Mouse (Mus musculus): ENCODE results near the gene Depp1. TPM values are rescaled to one million over a fixed set of nuclear protein-coding genes. Genes with fewer than 3 reads are reported as not detected.

Depp1 gene
- polyA plus RNA-seq, 1 experiment from 2014 or later, result 26.7 TPM

- Histone ChIP-seq H3K27me3 (no peaks in the 10 kb centered on the region), H3K36me3 (replicated peaks) (no peaks in the 10 kb centered on the region), H3K4me1 (replicated peaks) (peaks cover 12% of the 10 kb centered on the region), H3K9ac (no peak overlapping the region), H3K4me2 (no peak overlapping the region), H3K9me3 (replicated peaks) (no peaks in the 10 kb centered on the region), H3K27ac (replicated peaks) (peak overlapping the region; percentile 60; the same call in 1 of the 2 replicates), H3K4me3 (replicated peaks) (no peak overlapping the region)
- ATAC-seq (ENCODE audit: insufficient read depth), result no peak
- 35% methylated on average over 7 of the region's 7 CpGs for WGBS (ENCODE audit: insufficient replicate concordance)
Measured at GRCm38 (mm10) chr6:116649811-116650210, 598 bp upstream of the Depp1 start.

- H3K4me1 ChIP-seq (replicated peaks), result peaks cover 12% of the 10 kb centered on the region
- H3K27ac ChIP-seq (replicated peaks), result 0 out of 2 replicates have a peak overlapping the region, but pooled peaks have one; percentile 9
- H3K4me3 ChIP-seq (replicated peaks), result peak overlapping the region; percentile 40
- H3K27me3 ChIP-seq, result no peaks in the 10 kb centered on the region
- no peak for ATAC-seq (ENCODE audit: insufficient read depth)
- no peak overlapping the region; the same call in 1 of the 2 replicates for H3K9ac ChIP-seq
- WGBS (ENCODE audit: insufficient replicate concordance), result 33% methylated on average over 20 of the region's 20 CpGs
- no peaks in the 10 kb centered on the region for H3K36me3 ChIP-seq (replicated peaks)
- peak overlapping the region; percentile 54 for H3K4me2 ChIP-seq
- H3K9me3 ChIP-seq (replicated peaks), result no peaks in the 10 kb centered on the region
Measured at GRCm38 (mm10) chr6:116651437-116652118, 1.2 kb downstream of the Depp1 start.

- Histone ChIP-seq H3K27me3 (no peaks in the 10 kb centered on the region), H3K4me1 (replicated peaks) (peaks cover 12% of the 10 kb centered on the region), H3K9ac (no peak overlapping the region), H3K27ac (replicated peaks) (no peak overlapping the region), H3K9me3 (replicated peaks) (no peaks in the 10 kb centered on the region), H3K4me3 (replicated peaks) (no peak overlapping the region), H3K4me2 (no peak overlapping the region), H3K36me3 (replicated peaks) (no peaks in the 10 kb centered on the region)
- ATAC-seq (ENCODE audit: insufficient read depth), result no peak
- 42% methylated on average over 3 of the region's 3 CpGs for WGBS (ENCODE audit: insufficient replicate concordance)
Measured at GRCm38 (mm10) chr6:116653191-116653590, 2.8 kb downstream of the Depp1 start.

- Histone ChIP-seq H3K4me1 (replicated peaks) (peaks cover 12% of the 10 kb centered on the region), H3K27me3 (no peaks in the 10 kb centered on the region), H3K9me3 (replicated peaks) (no peaks in the 10 kb centered on the region), H3K9ac (no peak overlapping the region), H3K36me3 (replicated peaks) (no peaks in the 10 kb centered on the region), H3K4me3 (replicated peaks) (no peak overlapping the region), H3K27ac (replicated peaks) (no peak overlapping the region), H3K4me2 (no peak overlapping the region)
- ATAC-seq (ENCODE audit: insufficient read depth), result peak; percentile 14; the same call in 1 of the 2 replicates
- 46% methylated on average over 9 of the region's 9 CpGs for WGBS (ENCODE audit: insufficient replicate concordance)
Measured at GRCm38 (mm10) chr6:116653684-116654454, 3.5 kb downstream of the Depp1 start.

- WGBS (ENCODE audit: insufficient replicate concordance), result 59% methylated on average over 2 of the region's 2 CpGs
- H3K9me3 ChIP-seq (replicated peaks), result no peaks in the 10 kb centered on the region
- H3K4me1 ChIP-seq (replicated peaks), result 0 out of 2 replicates have a peak, but pooled peaks cover 3% of the 10 kb centered on the region
- H3K4me2 ChIP-seq, result no peak overlapping the region
- no peak for ATAC-seq (ENCODE audit: insufficient read depth)
- no peak overlapping the region for H3K27ac ChIP-seq (replicated peaks)
- no peaks in the 10 kb centered on the region for H3K36me3 ChIP-seq (replicated peaks)
- H3K9ac ChIP-seq, result no peak overlapping the region
- no peaks in the 10 kb centered on the region for H3K27me3 ChIP-seq
- no peak overlapping the region for H3K4me3 ChIP-seq (replicated peaks)
Measured at GRCm38 (mm10) chr6:116663364-116663763, 13.0 kb downstream of the Depp1 start.

- Histone ChIP-seq H3K36me3 (replicated peaks) (no peaks in the 10 kb centered on the region), H3K27me3 (no peaks in the 10 kb centered on the region), H3K9ac (no peak overlapping the region), H3K27ac (replicated peaks) (no peak overlapping the region), H3K9me3 (replicated peaks) (no peaks in the 10 kb centered on the region), H3K4me3 (replicated peaks) (no peak overlapping the region), H3K4me1 (replicated peaks) (0 out of 2 replicates have a peak, but pooled peaks cover 5% of the 10 kb centered on the region), H3K4me2 (no peak overlapping the region)
- no peak for ATAC-seq (ENCODE audit: insufficient read depth)
- 47% methylated on average over 6 of the region's 6 CpGs for WGBS (ENCODE audit: insufficient replicate concordance)
Measured at GRCm38 (mm10) chr6:116664031-116664430, 13.6 kb downstream of the Depp1 start.

GRCm38 (mm10) chr6:116664830-116665229 lies 14.4 kb downstream of the Depp1 start:
- Histone ChIP-seq H3K4me3 (replicated peaks) (no peak overlapping the region), H3K9ac (no peak overlapping the region), H3K27me3 (no peaks in the 10 kb centered on the region), H3K9me3 (replicated peaks) (no peaks in the 10 kb centered on the region), H3K4me1 (replicated peaks) (peaks cover 8% of the 10 kb centered on the region; the same call in 1 of the 2 replicates), H3K4me2 (no peak overlapping the region), H3K36me3 (replicated peaks) (no peaks in the 10 kb centered on the region), H3K27ac (replicated peaks) (no peak overlapping the region)
- ATAC-seq (ENCODE audit: insufficient read depth), result no peak
- 58% methylated on average over 3 of the region's 3 CpGs for WGBS (ENCODE audit: insufficient replicate concordance)

GRCm38 (mm10) chr6:116666085-116666750 lies 15.8 kb downstream of the Depp1 start:
- H3K4me3 ChIP-seq (replicated peaks), result no peak overlapping the region
- H3K9ac ChIP-seq, result no peak overlapping the region
- no peaks in the 10 kb centered on the region for H3K36me3 ChIP-seq (replicated peaks)
- H3K27me3 ChIP-seq, result no peaks in the 10 kb centered on the region
- peaks cover 8% of the 10 kb centered on the region; the same call in 1 of the 2 replicates for H3K4me1 ChIP-seq (replicated peaks)
- H3K27ac ChIP-seq (replicated peaks), result no peak overlapping the region
- H3K9me3 ChIP-seq (replicated peaks), result no peaks in the 10 kb centered on the region
- no peak for ATAC-seq (ENCODE audit: insufficient read depth)
- WGBS (ENCODE audit: insufficient replicate concordance), result 62% methylated on average over 12 of the region's 12 CpGs
- no peak overlapping the region for H3K4me2 ChIP-seq

- Histone ChIP-seq H3K9ac (no peak overlapping the region), H3K4me2 (no peak overlapping the region)
- WGBS (ENCODE audit: insufficient replicate concordance), result 55% methylated on average over 3 of the region's 3 CpGs
Measured at GRCm38 (mm10) chr6:116666892-116667291, 16.5 kb downstream of the Depp1 start.

GRCm38 (mm10) chr6:116667382-116667781 lies 17.0 kb downstream of the Depp1 start:
- no peak for ATAC-seq (ENCODE audit: insufficient read depth)
- no peaks in the 10 kb centered on the region for H3K36me3 ChIP-seq (replicated peaks)
- 53% methylated on average over 3 of the region's 3 CpGs for WGBS (ENCODE audit: insufficient replicate concordance)

More at GRCm38 (mm10) chr6:116666892-116667291, 16.5 kb downstream of the Depp1 start:
- Histone ChIP-seq H3K27ac (replicated peaks) (no peak overlapping the region), H3K4me1 (replicated peaks) (peaks cover 8% of the 10 kb centered on the region; the same call in 1 of the 2 replicates), H3K9me3 (replicated peaks) (no peaks in the 10 kb centered on the region), H3K4me3 (replicated peaks) (no peak overlapping the region), H3K27me3 (no peaks in the 10 kb centered on the region), H3K36me3 (replicated peaks) (no peaks in the 10 kb centered on the region)
- ATAC-seq (ENCODE audit: insufficient read depth), result no peak

More at GRCm38 (mm10) chr6:116667382-116667781, 17.0 kb downstream of the Depp1 start:
- Histone ChIP-seq H3K9ac (no peak overlapping the region), H3K9me3 (replicated peaks) (no peaks in the 10 kb centered on the region), H3K4me1 (replicated peaks) (peaks cover 8% of the 10 kb centered on the region; the same call in 1 of the 2 replicates), H3K4me3 (replicated peaks) (no peak overlapping the region), H3K27ac (replicated peaks) (no peak overlapping the region), H3K4me2 (no peak overlapping the region), H3K27me3 (no peaks in the 10 kb centered on the region; the same call in 1 of the 2 replicates)
